Mouse (Mus musculus) c-Kit-positive CD71-positive TER-119-positive erythroid progenitor cells, embryonic 14.5 days (primary cell): ENCODE measurements at regions not wholly inside any gene's neighbourhood (a gene's known extent, or its start where the extent isn't known, plus 50 kb on each side); places are given as distances from the start of the nearest gene placed in this dataset.
"Not testable (repeated sequence)": the region's sequence is repeated elsewhere in the genome, so short reads cannot be mapped to it uniquely, and the experiment has no call there.

Source experiments
- DNase-seq: peaks from one replicate; pipeline ENCODE4 v3.0.0-alpha.2; 2013; ENCODE audit warnings: low spot score

DNA sequence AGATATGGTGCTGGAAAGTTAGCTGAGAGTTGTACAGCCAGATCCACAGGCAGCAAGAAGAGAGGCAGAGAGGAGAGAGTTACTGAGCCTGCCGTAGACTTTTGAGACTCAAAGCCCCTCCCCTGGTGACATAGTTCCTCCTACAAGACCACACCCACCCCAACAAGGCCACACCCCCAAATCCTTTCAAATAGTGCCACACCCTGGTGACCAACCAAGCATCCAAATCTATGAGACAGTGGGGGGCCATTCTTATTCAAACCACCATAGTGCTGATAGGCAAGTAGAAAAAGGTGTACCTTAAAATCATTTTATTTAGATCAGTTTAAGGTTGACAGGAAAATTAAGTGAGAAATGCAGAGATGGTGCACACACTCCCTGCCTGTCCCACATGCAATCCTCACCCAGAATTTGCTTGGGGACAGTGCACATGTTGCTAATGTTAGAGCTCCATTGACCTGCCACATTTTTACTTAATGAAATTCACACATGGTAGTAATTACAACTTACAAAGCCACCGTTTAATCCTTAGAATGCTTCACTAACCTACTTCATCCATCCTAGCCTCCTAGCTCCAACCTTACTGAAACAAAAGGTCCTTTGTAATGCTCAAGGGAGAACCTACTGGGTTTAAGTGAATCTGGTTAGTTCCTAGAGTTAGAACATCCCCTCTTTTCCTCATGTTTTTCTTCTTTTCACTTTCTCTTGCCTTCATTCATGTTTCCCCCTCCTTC lies 86.5 kb downstream of the Phlda1 start:
- DNase-seq = no peak

DNA sequence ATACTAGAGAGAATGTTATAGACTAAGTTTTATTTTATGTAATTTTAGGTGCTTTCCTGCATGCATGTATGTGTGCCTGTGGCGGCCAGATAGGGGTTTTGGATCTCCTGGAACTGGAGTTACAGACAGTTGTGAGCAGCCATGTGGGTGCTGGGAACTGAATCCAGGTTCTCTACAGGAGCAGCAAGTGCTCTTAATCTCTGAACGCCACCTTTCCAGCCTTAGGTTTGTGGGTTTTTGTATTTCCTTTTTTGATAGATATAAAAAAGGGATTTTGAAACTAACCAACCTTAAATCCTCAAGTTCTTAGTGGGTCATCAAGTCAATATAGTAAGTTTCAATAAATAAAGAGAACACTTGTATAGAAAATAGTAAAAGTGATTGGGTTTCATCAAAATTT lies 87.2 kb downstream of the Phlda1 start:
- DNase-seq = no peak

DNA sequence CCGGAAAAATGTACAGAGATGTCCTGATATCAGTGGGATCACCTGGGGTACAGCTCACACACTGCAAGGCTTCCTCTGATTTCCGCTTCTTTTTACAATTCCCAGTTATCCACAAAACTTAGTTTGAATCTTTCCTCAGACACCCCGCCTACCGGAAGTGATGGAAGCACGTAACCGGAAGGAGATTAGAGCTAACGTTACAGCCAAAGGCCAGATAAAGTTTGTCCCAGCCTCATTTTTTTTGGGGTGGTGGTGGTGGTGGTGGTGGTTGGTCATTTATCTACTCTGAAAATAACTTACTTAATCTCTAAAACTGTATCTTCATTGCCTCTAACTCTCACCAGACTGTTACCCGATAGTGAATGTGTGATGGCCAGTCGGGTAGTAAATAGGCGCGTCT lies 88.1 kb downstream of the Phlda1 start:
- no peak for DNase-seq

DNA sequence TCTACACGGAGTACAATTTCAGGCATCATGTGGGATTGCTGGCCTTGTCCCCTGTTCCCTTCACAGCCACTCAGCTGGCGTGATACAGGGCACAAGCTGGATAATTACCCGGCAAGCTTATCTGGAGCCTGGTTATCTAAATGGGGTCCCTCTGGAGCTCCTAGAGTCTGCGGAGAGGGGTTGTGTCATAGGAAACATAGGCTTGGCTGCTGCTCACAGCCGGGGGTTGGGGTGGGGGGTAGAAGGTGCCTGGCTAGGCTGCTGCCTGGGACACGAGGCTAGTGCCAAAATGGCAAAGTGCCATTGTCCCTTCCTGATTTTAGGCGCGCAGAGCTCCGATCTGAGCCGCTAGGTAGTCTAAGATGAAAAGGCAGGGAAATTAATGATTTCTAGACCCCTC lies 88.6 kb downstream of the Phlda1 start:
- no peak for DNase-seq

DNA sequence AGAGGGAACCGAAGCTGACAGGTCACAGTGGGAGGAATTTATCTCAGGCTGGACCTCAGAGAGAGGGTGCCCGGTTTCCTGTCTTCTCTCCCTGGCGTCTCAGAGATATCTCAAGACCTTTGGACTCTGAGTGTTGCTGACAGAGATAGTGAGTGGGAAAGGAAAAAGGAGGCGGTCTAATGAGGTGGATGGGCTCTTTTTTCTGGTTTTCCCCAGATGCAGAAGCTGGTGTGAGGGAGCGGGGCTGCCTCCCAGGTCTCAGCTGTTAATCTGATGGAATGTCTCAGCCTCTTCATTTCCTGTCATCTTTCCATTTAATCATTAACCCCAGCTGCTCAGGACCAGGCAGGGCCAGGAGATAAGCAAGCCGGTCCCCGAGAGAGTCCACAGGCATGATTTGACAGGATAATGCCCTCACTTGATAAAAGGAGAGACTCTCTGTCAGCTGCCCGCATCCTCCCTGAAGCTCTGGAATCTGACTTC lies 89.5 kb downstream of the Phlda1 start:
- peak; percentile 58 for DNase-seq

DNA sequence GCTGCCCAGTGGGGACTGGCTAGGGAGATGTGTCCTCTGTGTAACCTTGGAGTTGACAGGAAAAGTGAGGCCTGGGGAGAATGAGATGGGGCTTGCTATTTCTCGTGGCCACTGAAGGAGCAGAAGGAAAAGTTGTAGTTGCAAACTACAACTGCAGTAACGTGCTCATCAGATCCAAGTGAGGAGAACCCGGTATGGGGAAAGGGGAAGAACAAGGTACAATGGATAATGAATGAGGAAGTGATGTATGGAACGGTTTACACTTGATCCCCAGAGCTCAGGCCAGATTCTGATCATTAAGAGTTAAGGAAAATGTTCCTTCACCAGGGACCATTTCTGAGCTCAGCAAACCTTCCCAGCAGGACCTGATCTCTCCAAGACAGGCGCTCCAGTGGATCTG lies 92.6 kb downstream of the Phlda1 start:
- DNase-seq = no peak

DNA sequence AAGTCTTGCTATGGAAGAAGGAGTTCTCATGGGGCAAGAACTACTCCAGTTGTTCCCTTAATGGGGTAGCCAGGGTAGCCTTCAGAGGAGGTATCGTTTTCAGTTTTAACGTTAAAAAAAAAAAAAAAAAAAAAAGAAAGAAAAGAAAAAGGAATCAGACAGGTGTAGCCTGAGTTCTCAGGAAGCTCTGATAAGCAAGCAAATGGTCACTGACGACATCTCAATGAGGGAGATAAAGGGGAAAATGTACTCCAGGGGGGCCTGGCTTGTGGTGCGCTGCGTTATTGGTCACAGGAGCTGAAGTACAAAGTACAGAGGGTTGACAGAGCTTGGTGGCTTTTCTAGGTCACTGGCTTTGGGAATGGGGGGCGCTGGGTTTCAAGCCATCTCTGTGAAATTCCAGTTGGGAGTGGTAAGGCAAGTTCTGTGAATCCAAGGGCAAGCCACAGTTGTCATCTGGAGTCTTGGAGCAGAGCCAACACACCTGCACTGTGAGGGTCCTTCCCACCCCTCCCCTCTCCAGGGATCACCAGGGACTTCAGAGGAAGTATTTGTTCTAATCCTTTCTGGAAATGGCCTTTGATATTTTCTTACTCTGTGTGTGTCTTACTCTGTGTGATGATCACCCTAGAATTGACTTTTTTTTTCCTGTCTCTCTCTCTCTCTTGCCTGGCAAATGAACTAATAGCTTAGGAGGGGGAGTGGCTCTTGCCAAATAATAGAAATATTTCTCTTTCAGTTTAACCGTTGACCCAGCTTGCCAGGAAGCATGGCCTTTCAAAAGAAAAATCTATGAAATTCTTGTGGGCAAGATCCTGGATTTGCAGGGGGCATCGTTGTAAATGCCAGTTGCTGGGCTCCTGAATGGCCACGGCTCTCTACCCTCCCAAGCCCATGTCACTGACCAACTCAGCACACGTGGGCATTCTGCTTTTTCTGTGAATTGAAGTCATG lies 93.5 kb downstream of the Phlda1 start:
- no peak for DNase-seq

DNA sequence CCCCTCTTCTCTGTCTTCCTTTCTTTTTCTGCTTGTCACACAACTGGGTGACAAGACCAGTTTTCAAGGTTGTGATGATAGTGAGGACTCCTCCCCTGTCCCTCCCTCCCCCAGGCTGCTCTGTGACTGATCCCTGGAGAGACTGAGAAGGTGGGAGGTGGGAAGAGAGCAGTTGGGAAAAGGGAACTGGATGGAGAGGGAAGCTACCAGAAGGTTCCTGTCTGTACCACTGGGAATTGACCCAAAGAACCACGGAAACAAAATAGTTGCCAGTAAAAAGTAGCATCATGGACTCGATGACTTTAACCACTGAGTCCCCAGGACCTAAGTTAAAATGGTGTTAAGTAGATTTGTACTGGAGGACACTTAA lies 94.2 kb downstream of the Phlda1 start:
- no peak for DNase-seq

DNA sequence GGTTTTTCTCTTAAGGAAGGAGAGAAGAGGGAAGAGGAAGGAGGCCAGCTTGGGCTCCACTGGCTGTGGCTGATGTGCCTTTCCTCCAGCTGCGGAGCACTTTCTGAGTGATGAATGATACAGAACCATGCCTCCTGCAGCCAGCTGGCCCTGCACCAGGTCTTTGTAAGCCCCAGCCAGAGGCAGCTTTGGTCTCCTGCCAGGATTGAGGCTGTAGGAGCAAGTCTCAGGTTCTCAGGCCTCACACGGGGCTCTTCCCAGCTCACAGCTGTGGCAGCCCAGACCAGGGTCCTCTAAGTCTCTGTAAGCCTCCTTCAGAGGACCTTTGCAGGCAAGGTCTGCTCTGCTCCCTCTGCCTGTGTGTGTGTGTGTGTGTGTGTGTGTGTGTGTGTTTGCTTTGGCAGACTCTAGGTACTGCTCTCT lies 94.6 kb downstream of the Phlda1 start:
- DNase-seq = no peak

DNA sequence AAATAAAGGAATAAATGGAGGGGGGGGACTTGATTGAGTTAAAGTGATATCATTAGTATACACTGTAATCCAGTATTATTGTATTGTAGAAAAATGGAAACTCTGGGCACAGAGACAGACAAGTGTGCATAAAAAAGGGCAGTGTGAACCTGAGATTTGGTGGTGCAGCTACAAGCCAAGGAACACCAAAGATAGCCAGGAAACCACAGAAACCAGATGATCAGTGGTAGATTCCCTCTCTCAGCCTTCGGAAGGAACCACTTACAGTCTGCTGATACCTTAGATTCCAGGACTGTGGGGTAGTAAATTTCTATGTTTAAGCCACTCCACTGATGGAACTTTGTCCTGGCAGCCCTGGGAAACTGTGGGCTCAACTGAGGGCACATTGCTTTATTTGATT lies 97.1 kb downstream of the Phlda1 start:
- no peak for DNase-seq

DNA sequence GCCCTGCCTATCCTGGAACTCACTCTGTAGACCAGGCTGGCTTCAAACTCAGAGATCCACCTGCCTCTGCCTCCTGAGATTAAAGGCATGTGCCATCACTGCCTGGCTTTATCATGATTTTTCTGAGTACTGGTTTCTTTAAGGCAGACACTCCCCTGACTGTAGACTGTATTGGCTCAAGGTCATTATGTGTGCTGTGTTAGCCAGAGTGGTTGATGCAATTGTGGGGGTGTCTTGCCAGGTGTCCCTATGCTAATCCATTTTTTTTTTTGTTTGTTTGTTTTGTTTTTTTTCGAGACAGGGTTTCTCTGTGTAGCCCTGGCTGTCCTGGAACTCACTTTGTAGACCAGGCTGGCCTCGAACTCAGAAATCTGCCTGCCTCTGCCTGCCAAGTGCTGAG lies 101.3 kb downstream of the Phlda1 start:
- not testable (repeated sequence) for DNase-seq

DNA sequence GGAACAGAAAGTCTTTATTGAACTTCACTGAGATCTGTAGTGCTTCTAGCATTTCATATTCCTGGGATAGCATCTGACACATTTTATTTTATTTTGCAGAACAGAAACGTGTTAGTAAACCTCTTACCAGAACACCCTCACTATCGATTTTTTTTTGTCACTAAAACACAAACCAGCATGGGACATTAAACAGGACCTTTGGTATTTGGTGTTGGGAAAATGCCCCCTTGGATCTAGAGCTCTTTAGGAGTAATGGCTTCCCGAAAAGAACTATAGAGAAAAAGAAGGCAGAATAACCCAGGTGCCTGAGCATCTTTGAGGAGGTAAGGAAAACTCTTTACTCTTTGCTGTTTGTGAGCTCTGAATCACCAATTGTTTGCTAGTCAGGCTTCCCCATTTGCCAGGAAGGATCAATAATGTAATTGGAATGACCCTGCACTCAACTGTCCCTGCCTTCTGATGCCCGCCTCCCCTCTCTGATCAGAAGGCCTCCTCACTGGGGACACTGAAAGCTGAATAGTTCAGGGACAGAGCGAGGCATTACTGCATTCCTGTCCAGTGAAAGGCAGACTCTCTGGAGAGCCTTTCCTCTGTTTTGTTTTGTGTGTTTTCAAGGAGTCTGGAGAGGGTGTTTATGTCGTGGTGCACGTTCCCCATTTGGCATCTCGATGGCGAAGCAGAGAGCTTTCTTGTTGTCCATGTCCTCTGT lies 102.5 kb downstream of the Phlda1 start:
- DNase-seq = no peak

DNA sequence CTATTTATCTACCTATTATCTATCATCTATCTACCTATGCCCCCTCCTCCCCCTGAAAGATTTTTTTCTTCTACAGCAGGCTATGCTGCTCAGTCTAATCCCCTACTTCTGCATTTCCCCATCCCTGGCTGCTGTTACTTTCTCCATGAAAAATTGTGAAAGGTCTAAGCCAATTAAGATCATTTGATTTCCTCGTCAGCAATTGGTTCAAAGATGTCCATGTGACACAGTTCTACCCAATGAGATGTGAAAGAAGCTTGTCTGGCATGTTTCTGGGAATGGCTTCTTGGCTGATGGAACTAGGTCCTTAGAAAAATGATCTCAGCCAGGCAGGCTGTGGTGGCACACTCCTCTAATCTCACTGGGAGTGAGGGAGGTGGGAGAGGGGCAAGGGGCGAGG lies 103.8 kb downstream of the Phlda1 start:
- no peak for DNase-seq

DNA sequence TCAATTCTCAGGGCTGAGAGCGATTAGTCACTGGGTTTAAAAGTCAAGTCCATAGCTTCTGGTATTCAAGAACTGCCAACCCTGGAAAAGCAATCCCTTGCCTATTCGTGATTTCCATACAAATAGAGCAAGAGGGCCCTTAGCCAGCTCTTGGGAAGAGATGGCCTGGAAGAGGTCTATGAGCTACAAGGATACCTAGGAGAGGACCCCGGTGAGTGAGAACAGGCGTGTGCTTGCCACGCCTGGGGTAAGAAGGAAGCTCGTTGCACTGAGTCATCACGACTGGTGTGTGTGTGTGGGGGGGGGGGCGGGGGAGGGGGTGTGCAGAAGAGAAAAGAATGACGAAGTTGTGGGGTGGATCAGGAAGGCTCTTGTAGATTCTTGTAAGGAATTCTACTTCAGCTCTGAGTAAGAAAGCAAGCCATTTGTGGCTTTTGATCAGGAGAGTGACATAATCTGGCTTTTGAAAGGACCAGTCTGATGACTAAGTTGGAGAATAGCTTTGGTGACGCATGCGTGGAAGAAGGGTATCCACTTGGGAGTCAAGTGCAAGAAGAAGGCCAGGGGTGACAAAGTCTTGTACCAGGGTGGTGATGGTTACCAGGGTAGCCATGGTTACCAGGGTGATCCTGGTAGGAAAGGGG lies 113.7 kb downstream of the Phlda1 start:
- no peak for DNase-seq

DNA sequence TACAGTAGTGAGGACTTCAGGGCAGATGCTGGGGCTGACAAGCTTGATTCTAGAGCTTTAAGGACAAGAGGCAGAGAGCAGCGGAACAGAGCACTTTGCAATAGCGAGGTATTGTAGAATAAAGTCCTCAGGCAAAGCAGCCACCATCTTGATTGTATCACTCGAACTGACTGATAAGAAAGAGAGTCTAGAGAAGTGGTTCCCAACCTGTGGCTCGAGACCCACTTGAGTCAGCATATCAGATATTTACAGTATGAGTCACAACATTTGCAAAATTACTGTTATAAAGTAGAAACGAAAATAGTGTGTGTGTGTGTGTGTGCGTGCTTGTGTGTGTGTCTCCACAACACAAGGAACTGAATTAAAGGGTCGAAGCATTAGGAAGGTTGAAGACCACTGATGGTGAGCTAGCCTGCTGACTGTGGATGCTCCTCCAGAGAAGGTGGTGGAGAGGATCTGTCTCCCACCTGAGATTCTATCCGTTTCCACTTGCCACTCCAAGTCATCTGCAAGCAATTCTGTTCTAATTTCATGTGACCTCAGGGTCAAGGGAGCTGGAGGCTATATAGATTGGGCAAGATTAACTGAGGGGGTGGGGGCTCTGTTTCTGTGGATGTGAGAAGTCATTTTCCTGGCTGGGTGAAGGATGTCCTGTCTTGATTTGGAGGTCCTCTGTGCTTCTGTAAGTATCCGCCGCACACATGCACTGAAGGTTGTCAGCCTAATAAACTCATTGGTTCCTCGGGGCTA lies 115.0 kb downstream of the Phlda1 start:
- no peak for DNase-seq

DNA sequence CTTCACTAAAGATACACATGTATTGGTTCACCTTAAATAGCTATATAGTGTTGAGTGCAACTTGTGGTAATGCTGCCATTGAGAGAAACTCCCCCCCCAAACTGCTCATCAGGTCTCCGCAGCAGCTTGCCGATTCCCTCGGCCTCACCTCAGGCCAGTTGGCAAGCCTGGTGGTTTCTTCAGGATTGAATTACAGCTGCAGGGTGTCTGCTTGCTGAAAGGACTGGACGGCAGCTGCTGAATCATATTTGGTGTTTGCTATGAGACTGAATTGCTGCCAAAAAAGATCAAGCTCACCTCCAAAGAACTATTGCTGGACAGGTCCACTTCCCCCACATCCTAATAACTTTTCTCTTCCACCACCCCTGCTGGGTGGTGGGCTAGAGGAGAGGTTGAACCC lies 116.7 kb downstream of the Phlda1 start:
- DNase-seq = no peak

DNA sequence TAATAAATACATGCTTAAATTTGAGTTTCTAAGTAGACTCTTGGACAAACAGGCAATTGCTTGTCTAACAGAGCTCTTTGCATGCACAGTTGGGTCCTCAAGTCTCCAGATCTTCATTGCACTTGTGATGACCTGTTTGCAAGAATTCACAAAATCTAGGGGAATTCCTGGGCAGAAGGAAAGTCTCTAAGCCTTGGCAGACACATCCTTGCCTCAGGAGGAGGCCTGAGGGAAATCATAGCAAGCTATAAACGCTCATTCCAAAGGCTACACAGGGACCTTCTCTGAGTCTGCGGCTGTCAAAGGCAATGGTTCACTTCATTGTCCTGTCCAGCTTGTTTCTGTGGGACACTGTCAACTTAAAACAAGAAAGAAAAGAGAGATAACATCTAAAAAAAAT lies 117.9 kb downstream of the Phlda1 start:
- no peak for DNase-seq

DNA sequence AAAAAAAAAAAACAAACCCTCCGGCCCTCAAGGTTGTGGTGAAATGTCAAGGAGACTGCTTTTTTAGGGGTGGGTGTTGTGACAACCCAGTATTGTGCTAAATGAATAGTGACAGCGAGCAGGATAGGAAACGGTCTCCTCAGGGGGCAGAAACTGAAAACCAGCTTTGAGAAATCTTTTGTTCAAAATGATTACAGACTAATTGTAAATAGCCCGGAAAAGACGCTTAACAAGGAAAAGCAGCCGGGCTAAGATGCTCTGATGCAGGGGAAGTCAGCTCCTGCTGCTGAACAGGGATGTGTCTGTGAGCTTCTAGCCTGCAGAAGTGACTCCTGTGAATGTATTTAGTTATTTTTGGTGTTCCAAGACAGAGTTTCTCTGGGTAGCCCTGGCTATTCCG lies 118.5 kb downstream of the Phlda1 start:
- DNase-seq = no peak

DNA sequence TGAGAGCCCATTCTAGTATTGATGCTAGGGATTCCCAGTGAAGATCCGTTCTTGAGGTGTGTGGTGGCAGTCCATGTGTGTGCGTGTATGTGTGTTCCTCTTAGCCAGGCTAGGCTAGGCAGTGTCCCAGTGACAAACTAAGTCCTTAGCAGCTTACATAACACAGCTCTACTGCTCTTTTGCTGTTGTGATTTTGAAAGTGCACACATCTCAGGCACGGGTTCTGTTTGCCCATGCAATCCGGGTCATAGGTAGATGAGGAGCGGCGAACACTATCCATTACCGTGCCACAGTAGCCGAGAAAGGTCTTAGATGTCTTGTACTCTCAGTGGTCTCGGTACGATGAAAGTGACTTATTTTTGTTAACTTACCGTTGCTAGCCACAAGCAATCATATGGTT lies 119.5 kb downstream of the Phlda1 start:
- DNase-seq = no peak

DNA sequence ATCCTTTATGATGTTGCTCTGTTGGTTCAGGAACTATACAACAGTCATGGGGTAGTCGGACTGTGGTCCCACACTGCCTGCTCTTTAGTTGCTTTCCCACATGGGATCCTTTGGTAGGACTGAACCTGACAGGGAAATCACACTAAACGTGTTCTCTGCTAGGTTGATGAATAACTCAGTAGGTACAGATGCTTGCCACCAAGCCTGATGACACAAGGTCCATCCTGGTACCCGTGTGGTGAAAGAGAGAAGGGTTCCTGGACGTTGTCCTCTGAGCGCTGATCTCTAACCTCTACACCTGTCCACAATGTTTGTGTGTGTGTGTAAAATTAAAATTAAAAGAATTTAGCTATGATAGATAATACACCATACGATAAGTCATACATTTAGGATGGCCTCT lies 119.9 kb downstream of the Phlda1 start:
- DNase-seq = no peak

DNA sequence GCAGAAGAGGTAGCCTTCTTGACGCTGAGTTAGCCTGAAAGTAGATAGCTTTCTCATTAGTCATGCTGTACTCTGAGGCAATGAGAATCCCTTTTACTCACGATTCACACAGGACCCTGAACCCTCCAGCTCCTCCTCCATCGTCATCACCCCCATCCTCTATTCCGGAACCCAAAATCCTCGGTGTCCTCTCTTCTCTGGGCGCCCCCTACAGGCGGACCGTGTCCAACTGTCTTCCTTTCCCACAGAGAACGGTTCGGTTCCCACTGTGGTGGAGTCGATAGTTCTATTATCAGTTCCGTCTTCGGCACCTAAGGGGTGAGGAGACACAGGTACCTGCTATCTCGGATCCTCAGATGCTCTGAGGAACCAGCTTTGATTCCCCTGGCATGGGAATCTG lies 130.2 kb downstream of the Phlda1 start:
- peak; percentile 7 for DNase-seq
